Mouse (Mus musculus) spleen, adult 18-20 months (tissue): Measurements from ENCODE around the gene Impdh2.
"Not testable (repeated sequence)": the region's sequence is repeated elsewhere in the genome, so short reads cannot be mapped to it uniquely, and the experiment has no call there.

Experiments
- DNase-seq, 2 experiments: peaks; one replicate each; pipeline ENCODE4 v3.0.0; 2022; ENCODE audit warnings: mixed read lengths in 2 of 2

Gene Impdh2

DNA sequence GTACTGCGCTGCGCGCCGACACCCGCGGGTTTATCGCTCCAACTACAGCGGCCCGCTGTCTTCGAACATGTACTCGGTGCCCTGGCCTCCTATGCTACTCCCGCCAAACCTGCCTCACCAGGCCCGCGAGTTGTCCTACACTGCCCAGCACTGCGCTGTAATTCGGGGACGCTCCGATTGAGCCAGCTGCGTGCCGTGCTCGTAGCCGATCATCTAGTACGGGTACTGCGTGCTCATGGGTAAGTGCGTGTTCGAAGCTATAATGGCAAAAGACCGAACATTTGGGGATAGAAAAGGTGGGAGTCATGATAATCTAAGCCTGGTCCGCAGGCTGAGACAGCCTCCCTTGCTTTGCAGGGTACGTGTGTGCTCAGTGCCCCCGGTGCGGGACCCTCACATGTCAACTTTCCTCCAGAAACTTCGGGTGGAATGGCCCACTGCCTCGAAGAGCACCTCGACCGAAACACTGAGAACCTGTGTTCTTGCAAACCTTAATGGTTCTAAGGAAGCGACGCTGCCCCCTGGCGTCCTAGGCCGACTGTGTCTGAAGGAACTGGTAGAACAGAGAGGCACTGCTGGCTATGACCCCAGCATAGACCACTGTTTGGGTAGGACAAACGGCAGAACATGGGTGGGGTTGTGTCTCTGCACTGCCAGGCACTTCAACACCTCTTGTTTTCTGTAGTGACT lies 10.3 kb downstream of the Impdh2 start:
- DNase-seq, result peak; percentile 78 to 88

DNA sequence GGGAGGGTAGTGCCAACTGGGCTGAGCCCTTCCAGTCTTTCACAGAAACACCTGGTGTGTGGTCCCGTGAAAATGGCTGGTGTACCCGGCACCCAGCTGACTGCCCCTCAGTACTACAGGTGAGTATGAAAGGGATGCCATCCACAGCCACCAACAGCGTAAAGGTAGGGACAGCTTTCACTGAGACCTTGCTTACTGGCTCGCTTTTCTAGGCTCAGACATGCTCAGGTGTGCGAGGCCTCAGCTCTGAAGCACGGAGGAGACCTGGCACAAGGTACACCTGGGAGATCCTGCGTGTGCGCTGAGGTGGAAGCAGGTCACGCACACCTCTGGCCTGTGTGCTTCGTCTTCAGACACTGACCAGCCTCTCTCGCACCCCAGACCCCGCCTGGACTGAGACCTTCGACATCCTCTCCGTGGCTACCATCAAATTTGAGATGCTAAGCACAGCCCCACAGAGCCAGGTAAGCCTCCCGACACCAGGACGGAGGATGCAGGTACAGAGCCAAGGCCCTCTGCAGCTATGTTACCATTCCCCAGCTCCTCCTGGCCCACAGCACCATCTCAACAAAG lies 11.4 kb downstream of the Impdh2 start:
- DNase-seq, result no peak

DNA sequence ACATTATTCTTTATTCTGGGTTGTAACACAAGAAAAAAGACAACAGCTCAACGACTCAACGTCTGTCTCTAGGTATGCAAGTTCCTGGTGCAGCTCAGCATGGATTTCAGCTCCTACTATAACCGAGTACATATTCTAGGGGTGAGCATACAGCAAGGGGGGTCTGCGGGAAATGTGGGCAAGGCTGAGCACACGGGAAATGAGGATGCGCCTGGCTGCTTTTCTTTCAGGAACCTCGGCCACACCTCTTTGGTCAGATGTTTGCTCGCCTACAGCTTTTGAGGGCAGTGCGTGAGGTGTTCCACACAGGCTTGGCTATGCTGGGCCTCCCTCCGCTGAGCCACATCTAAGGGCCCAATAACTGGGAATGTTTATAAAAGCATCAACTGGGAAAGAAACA lies 12.2 kb downstream of the Impdh2 start:
- DNase-seq, result no peak

DNA sequence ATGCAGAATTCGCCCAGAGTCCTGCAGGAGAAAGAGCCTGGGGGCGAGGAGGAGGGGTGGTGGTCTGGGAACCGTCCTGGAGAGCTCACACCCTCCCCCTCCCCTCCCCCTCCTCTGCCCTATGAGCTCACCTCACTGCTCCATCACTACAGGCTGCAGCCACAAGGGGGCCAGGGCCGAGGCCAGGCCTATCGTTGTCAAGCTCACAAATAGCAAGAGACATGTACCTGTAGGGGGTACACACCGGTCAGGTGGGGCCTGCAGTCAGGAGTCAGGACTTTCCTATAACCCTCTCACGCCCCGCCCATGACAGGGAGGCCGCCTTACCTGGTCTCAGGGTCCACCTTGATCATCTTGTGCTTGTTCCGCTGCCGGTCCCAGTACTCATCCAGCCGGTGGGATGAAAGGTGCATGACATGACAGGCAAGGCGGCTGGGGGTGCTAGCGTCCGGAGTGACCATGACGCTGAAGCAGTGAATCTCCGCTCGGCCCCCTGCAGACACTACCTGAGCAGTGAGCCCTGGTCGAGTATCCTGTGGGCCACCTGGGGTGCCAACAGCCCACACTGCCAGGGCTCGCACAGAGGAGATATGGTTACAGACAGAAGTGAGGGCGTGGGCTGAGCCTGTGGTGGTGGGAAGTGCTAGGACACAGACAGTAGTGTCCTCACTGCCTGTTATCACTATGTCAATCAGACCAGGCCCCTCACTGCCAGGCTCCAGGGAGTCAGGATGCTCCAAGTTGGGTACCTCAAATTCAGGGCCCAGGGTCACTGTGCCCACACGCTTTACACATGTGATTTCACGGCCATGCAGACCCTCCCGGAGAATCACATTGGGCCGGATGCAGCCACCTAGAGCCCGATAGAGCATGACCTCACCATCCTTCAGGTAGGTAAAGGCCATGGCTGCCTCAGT lies 13.9 kb downstream of the Impdh2 start:
- peak in 1 of 2 experiments; percentile 47 for DNase-seq

DNA sequence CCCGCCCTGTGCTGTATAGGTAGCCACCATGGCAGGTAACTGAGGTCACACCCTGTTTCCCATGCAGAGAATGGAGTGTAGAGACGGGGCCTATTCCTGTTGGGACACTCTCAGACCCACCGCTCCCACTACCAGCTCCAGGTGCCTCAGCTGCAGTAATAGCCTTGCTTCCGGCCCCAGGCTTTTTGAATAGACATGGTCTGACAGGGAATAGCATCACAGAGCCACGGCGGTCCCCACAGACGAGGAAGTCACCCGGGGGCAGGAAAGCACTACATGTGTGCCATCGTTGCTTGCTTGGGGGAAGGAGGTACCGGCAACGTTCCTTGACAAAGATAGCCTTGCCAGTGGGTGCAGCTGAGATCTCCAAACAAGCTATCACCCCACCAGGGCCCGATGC lies 14.8 kb downstream of the Impdh2 start:
- no peak for DNase-seq

DNA sequence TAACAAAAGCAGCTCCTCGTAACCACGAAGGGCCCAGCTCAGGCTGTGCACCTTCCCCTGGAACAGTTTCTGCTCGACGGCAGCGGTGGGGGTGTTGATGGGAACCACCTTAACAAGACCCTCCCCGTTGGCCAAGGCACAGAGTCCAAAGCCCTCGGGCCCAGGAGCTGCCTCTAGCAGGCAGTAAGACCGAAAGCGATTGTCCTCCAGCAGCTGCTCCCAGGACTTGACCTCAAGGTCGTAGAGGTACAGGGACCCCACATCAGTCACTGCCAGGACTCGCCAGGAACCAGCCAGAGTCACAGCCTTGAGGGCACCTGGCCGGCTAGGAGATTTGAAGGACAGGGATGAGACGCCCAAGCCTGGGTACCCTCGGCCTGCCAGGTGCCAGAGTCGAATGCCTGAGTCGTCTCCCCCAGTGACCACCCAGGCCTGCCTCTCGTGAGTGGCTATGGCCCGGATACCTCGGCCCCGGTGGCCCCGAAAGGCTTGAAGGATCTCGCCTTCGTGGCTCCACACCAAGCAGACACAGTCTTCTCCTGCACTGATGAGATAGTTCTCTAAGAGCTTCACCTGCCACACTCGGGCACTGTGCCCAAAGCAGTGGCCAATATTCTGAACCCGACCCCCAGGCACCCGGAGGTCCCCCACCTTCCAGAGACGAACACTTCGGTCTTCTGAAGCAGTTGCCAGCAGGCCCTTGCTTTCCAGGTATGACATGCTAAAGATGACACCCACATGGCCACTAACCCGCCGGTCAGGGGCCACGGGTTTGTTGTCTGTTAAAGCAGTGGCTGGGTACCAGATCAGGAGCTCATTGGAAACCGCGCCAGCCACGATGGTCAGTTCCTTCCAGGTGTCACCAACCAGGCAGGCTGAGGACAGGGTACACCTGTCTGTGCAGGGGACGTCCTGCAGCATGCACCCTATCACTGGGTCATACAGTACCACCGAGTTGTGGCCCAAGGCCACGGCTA lies 15.5 kb downstream of the Impdh2 start:
- DNase-seq, result no peak

DNA sequence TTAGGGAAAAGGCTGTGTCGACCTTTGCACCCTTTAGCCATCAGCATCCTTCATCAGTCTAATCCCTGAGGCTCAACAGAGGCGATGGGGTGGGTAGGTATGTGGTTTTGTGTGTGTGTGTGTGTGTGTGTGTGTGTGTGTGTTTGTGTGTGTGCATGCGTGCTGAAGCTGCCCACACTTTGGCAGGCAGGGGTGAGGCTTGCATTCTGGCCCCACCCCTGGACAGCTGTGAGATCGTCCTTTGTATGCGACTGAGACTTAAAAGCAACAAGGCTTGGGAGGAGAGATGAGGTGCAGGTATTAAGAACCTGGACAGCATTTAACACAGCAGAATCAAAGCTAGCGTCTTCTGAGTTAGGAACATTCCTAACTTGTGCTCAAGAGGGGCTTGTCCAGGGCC lies 16.9 kb downstream of the Impdh2 start:
- DNase-seq, result no peak

DNA sequence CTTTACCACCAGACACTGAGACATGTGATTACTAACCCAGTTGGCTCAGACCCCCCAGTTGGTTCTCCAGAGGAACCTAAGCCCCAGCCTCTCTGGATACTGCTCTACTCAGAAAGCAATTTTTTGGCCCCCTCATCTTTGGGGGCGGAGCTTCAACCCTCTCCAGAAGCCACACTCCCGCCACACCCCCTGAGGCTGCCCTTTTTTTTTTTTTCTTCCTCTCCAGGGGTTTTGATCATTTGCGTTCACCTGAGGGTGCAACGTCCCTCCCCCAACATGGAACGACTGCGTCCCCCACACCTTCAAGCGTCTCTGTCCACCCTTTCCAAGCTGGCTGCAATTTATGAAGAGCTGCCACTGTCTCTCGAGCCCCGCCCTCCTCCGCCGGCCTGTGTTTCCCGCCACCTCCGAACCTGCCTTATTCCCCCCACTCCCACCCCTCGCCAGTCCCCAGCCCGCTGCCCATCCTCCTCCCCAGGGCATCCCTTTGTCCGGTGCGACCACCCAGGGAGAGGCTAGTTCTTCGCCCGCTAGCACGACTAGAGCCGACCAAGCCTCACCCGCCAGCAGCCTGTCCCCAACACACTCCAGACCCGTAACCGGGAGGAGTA lies 18.0 kb downstream of the Impdh2 start:
- peak in 1 of 2 experiments; percentile 36 for DNase-seq

DNA sequence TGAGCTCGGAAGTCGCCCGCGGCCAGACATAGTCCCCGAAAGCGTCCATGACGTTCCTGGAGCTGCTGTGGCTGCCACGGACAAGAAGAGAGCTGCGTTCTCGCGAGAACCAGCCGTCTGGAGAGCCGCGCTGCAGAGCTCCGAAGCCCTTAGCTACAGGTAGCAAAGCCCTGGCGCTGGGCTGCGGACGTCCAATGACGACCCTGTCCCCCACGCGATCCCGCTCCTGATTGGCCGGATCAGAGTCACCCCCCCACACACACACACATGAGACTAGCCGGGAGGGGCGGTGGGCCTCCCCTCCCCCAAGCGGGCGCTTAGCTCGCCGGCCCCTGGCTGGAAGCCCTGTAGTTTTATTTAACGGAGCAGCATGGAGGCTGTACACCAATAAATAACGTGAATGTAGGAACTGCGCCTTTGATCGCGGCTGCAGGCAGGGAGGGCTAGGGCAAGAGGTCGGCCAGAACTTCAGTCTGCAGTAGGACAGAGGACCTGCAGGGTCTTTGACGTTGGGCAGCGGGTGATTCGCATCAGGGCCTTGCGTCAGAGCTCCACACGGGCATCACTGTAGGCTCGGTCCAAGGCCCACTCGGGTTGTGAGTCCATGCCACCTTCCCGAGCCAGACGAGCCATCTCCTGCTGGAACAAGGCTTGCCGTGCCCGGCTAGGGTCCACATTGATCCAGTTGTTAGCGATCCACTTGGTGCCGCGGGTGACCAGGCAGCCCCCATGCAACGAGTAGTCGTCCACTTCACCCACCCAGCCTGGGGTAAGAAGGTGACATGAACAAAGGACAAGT lies 18.7 kb downstream of the Impdh2 start, which contains the start of gene Wdr6:
Wdr6 (minus strand) TSS at position 195 of the 799 bp plus-strand sequence.
- DNase-seq, result peak; percentile 81 to 90

DNA sequence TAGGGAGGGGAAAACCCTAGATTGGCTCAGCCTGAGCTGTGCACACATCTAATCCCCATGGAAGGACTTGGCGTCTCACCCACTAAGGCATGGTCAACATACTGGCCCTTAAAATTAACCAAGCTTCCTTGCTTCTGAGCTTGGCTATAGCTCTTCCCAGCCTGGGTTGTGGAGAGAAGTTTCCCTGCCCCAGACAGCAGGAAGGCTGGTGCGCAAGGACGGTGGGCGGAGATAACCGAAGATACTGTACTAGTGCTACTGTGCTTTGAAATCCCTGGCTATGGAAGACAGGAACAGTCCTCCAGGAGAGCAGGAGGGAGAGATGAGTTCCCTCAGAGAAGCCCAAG lies 19.2 kb downstream of the Impdh2 start:
- DNase-seq, result no peak

DNA sequence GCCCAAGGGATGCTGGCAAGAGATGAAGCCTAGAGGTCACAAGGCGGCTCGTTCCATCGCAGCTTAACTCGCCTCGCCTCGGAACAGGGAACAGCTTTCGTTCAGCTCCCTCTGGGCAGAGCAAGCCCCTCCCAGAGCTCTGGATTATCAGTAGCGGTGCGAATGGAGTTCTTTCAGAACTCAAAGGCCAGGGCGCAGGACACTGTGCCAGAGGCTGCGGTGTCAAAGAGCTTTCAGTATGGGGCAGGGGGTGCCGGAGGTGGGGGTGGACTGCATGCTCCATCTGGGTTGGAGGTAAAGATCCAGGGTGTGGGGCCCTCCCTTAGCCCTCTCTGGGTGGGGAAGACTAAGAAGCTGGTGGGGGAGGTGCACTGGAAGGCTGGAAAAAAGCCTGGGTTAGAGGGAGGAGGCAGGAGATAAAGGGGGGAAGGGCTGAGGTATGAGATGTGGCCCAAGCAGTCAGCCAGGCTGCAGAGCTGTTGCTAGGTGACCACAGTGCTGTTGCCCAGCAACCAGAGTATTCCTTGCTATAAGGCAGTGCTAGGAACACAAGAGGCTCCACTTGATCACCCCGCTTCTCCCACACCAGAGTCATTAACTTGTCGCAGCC lies 27.6 kb downstream of the Impdh2 start:
- no peak for DNase-seq

DNA sequence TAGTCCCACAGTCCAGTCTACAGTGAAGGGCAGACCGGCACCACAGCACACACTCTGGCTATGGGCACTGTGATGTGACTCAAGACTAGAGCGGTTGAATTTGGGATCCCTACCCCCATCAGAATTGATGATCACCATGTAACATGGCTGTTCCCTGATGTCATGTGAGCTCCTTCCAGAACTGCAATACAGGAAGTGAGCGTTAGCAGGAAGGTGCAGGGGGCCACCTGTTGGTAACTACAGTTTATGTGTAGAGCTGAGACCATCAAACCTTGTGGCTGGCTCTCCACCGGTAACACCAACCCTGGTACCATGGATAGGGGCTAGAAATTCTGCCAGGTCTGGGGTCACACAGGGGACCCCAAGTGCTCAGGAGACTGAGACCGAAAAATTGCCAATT lies 29.1 kb downstream of the Impdh2 start:
- no peak for DNase-seq

DNA sequence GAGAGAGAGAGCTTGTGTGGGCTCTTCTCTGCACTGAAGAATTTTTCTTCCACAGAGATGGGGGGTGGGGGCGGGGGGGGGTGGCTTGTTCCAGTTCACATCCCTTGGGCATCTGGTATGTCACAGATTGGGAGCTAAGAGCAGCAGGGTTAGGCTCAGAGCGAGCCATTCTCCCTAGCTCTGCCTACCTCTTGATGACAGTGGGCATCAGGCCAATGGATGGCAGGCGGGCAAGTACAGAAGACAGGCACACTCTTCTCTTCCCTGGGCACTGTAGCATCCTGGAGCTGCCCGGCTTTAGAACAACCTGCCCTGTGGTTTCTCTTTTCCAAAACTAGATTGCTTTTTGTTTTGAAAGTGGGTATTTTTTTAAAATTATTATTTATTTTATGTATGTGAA lies 31.4 kb downstream of the Impdh2 start:
- DNase-seq, result no peak

DNA sequence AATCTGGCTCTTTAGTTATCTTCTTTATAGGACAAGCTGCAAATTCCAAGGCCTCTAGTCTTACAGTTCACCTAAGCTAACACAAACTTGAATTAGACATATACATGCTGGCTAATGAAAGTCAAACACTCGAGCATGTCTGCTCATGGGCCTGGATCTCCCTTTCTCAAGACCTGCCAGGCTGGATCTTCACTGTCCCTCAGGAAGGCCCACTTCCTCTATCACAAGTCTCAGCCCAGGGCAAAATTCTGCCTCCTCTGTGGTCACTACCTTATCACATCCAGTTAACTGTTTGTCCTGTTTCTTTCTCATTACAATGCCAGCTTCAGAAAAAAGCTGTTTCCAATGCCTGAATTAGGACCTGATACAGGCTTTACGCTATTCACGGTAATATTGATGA lies 34.3 kb downstream of the Impdh2 start:
- no peak for DNase-seq

DNA sequence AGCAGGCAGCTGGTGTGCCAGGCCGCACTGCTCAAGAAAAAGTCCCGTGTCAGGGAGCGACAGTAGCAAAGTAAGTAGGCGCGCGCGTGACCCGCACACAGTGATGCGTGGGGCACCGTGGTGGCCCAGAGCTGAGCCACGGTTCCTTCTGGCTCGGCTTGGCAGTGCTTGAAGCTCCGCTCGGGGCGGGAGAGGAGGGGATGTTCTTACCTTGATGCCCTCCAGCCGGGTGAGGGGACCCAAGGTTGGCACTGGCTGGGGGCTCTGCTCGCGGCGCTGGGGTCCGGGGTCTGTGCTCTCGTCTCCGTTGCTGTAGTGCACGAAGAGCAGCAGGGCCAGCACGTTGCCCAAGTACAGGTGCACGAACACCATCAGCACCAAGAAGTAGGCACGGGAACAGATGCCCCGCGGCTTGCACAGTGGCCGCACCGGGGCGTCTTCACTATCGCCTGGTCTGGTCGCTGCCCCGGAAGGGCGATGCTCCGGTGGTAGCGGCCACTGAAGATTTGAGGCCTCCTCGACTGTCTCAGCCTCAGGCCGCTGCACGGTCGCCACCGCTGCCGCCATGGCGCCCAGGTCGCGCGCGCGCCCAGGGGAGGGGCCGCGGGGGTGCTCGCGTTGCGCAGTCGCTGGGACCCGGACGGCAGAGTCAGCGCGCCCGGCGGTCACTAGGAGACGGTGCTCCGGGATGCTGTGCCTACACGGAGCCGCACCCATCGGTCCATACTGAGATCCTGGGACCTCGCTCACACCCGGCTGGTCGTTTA lies 37.1 kb downstream of the Impdh2 start, which contains the start of gene P4htm:
P4htm (minus strand) TSS at position 670 of the 767 bp plus-strand sequence.
- peak; percentile 26 to 64 for DNase-seq

DNA sequence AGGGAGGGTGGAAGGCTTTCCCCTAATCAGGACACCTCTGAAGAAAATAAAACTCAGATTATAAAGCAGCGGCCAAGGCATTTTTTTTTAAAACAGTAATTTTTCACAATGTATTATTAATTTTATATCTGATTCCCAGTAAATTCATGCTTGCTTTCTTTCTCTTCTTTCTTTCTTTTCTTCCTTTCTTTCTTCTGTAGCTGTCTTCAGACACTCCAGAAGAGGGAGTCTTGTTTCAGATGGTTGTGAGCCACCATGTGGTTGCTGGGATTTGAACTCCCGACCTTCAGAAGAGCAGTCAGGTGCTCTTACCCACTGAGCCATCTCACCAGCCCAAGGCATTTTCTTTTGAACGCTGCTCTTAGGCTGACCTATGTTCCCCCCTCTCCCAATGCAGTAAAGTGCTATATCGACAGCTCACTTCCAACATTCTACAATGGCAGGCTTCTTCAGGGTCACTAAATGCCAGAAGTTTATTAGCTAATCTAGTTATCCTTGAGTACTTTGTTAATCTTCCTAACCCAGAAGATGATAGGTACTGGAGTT lies 39.0 kb downstream of the Impdh2 start:
- DNase-seq, result no peak

DNA sequence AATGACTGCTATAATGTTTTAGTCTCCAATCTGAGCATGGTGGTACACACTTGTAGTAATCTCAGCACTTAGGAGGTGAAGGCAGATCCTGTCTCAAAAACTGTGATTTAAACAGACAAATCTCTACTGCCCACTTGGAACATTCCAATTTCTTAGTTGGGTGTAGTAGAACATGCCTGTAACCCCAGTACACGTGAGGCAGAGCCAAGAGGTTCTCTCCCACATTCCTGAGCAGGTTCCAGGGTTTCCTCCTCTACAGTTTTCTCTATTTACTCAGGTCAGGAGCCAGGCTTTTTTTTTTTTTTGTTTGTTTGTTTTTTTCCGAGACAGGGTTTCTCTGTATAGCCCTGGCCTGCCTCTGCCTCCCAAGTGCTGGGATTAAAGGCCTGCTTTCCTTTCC lies 39.9 kb downstream of the Impdh2 start:
- DNase-seq, result no peak

DNA sequence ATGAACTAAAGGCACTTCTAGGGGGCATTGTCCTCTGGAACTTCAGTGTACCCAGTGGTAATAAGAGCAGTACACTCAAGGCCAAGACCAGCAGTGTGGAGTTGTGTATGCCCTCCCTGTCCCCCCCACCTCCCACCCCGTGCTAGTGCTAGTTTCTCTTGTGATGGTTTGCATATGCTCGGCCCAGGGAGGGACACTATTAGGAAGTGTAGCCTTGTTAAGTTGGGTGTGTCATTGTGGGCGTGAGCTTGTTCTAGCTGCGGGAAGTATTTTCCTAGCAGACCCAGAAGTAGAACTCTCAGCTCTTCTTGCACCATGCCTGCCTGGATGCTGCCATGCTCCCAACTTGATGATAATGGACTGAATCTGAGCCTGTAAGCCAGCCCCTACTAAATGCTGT lies 41.9 kb downstream of the Impdh2 start:
- no peak for DNase-seq

DNA sequence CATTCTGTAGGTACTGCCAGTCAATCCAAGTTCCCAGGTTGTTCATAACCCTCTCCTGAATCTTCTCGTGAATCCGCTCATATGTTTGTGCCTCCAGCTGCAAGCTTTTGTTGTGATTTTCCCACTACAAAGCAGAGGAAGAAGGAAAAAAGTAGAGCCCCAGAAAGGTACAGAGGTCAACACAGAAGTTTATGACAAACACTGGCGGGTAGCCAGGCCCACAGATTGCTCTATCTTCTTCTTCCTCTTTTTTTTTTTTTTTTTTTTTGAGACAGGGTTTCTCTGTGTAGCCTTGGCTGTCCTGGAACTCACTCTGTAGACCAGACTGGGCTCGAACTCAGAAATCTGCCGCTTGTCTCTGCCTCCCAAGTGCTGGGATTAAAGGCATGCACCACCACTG lies 47.8 kb downstream of the Impdh2 start:
- not testable (repeated sequence) for DNase-seq

DNA sequence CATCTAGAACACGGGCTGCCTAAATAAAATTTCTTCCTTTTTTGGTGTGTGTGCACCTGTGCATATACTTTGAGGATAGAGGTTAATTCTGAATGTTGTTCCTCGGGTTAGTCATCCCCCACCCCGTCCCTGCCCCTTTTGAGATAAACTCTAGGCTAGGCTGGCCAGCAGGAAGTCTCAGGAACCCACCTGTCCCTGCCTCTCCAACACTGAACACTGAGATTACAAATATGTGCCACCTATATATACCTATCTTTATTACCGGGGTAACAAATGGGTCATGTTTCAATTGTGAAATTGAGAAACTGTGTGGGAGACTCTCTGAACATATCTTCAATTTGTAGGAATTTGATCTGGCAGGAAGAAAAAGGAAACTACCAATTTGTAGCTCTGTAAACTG lies 48.8 kb downstream of the Impdh2 start:
- no peak for DNase-seq
